Mouse (Mus musculus) adrenal gland, postnatal 4 days (tissue): ENCODE data around the gene Tbx22. TPM values are rescaled to one million over a fixed set of nuclear protein-coding genes. Genes with fewer than 3 reads are reported as not detected.

Source experiments
- DNase-seq, 2 experiments: peaks; one replicate each; pipeline ENCODE4 v3.0.0; 2021 to 2022; ENCODE audit warnings: low spot score in 2 of 2, mixed read lengths in 2 of 2
- long read RNA-seq, 2 experiments: library from polyadenylated mRNA; stranded (forward); transcript quantifications; one replicate each; pipeline ENCODE4 v2.0.0; 2021
- total RNA-seq, 2 experiments: library from RNA; stranded (reverse); gene quantifications; 2 replicates each; pipeline ENCODE4 v1.2.3; 2021

The Tbx22 gene
- not detected for total RNA-seq
- long read RNA-seq, experiment 1, result 0 reads
- long read RNA-seq, experiment 2, result 0 reads

GRCm38 (mm10) chrX:107667664-107668063 lies at the start of gene Tbx22:
Gene Tbx22, plus strand, starts transcription at chrX:107667964.
- DNase-seq, result no peak

DNA sequence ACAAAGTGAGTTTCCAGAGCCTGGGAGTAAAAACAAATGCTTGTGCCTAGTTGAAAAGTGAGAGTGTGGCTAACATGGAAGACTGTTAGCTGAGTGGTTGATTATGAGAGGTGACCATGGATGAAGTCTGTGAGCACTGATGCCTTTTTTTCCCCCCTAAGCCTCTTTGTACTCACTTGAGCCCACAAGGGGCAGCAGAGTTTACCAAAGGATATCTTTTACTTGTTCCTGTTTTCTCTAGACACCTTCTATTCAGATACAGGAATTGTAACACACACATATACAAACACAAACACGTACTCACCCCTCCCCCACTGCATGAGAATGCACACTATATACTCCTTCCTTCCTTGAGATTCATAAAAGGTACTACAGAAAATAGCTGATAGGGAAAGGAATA lies 913 bp downstream of the Tbx22 start:
- DNase-seq, result no peak

- no peak for DNase-seq
These were observed 11.4 kb downstream of the Tbx22 start for GRCm38 (mm10) chrX:107679203-107679602.

- DNase-seq, result no peak
These were observed 40.8 kb downstream of the Tbx22 start for GRCm38 (mm10) chrX:107708584-107708983.

- no peak for DNase-seq
These were observed 55.8 kb downstream of the Tbx22 start for GRCm38 (mm10) chrX:107723541-107723940.

Other genes starting within 250 kb of the Tbx22 start
- not detected for gene Tent5d, start 124.6 kb downstream of the Tbx22 start, total RNA-seq
- gene 2610002M06Rik, start 148.4 kb downstream of the Tbx22 start, total RNA-seq, result 10 to 100 TPM; 13.7 to 18.4 TPM